Mouse (Mus musculus) lung, postnatal 25 days (tissue): ENCODE results near the gene Gbx2.

Experiments used
- DNase-seq: peaks from one replicate; pipeline ENCODE4 v3.0.0; 2022; ENCODE audit warnings: low spot score

The Gbx2 gene

GRCm38 (mm10) chr1:89912392-89912791, 18.6 kb downstream of the Gbx2 start:
- no peak for DNase-seq

GRCm38 (mm10) chr1:89909796-89910195, 21.2 kb downstream of the Gbx2 start:
- DNase-seq: no peak

GRCm38 (mm10) chr1:89902641-89903040, 28.3 kb downstream of the Gbx2 start:
- DNase-seq: no peak

GRCm38 (mm10) chr1:89902236-89902635, 28.7 kb downstream of the Gbx2 start:
- no peak for DNase-seq

GRCm38 (mm10) chr1:89901381-89901780, 29.6 kb downstream of the Gbx2 start:
- DNase-seq: no peak

- DNase-seq: no peak
Observed at GRCm38 (mm10) chr1:89899761-89900445, 31.1 kb downstream of the Gbx2 start.

- no peak for DNase-seq
Observed at GRCm38 (mm10) chr1:89899036-89899435, 31.9 kb downstream of the Gbx2 start.

- no peak for DNase-seq
Observed at GRCm38 (mm10) chr1:89895801-89896200, 35.2 kb downstream of the Gbx2 start.

- DNase-seq: no peak
Observed at GRCm38 (mm10) chr1:89892281-89892680, 38.7 kb downstream of the Gbx2 start.

- DNase-seq: no peak
Observed at GRCm38 (mm10) chr1:89891400-89891799, 39.6 kb downstream of the Gbx2 start.

- DNase-seq: no peak
Observed at GRCm38 (mm10) chr1:89885696-89886095, 45.3 kb downstream of the Gbx2 start.

- no peak for DNase-seq
Observed at GRCm38 (mm10) chr1:89884335-89884734, 46.6 kb downstream of the Gbx2 start.

GRCm38 (mm10) chr1:89880834-89881233, 50.1 kb downstream of the Gbx2 start:
- no peak for DNase-seq

GRCm38 (mm10) chr1:89880193-89880592, 50.8 kb downstream of the Gbx2 start:
- DNase-seq: no peak

GRCm38 (mm10) chr1:89878496-89878895, 52.5 kb downstream of the Gbx2 start:
- DNase-seq: no peak
